Mouse (Mus musculus): ENCODE results near the gene Fpr1. TPM values are rescaled to one million over a fixed set of nuclear protein-coding genes. Genes with fewer than 3 reads are reported as not detected.
"Not testable (repeated sequence)": the region's sequence is repeated elsewhere in the genome, so short reads cannot be mapped to it uniquely, and the experiment has no call there.

Gene Fpr1
- polyA plus RNA-seq, 1 experiment from 2014 or later = 2.3 TPM

- ATAC-seq (ENCODE audit: low read depth) = peak; percentile 81
- Histone ChIP-seq H3K4me1 (replicated peaks) (peaks cover 3% of the 10 kb centered on the region; the same call in 1 of the 2 replicates), H3K27ac (no peak overlapping the region), H3K4me3 (replicated peaks) (no peak overlapping the region), H3K9ac (no peak overlapping the region), H3K9me3 (replicated peaks) (no peaks in the 10 kb centered on the region), H3K4me2 (no peak overlapping the region), H3K27me3 (peaks cover 26% of the 10 kb centered on the region), H3K36me3 (no peaks in the 10 kb centered on the region)
- no peak for DNase-seq
- 21% methylated on average over 2 of the region's 2 CpGs for WGBS (ENCODE audit: insufficient replicate concordance)
These were observed 34.8 kb downstream of the Fpr1 start for GRCm38 (mm10) chr17:17848988-17849387.

- 55% methylated on average over 10 of the region's 10 CpGs for WGBS (ENCODE audit: insufficient replicate concordance)
- no peak for DNase-seq
- ATAC-seq (ENCODE audit: low read depth) = no peak
These were observed 38.3 kb downstream of the Fpr1 start for GRCm38 (mm10) chr17:17845187-17846027.

GRCm38 (mm10) chr17:17844606-17845005, 39.1 kb downstream of the Fpr1 start:
- not testable (repeated sequence) for H3K36me3 ChIP-seq; H3K4me2 ChIP-seq; DNase-seq; H3K9me3 ChIP-seq (replicated peaks); H3K27me3 ChIP-seq; H3K4me1 ChIP-seq (replicated peaks); H3K4me3 ChIP-seq (replicated peaks); H3K27ac ChIP-seq; ATAC-seq (ENCODE audit: low read depth); H3K9ac ChIP-seq
- 42% methylated on average over 3 of the region's 3 CpGs for WGBS (ENCODE audit: insufficient replicate concordance)

More at GRCm38 (mm10) chr17:17845187-17846027, 38.3 kb downstream of the Fpr1 start:
- no peaks in the 10 kb centered on the region for H3K36me3 ChIP-seq
- H3K9ac ChIP-seq = no peak overlapping the region
- peaks cover 14% of the 10 kb centered on the region for H3K27me3 ChIP-seq
- H3K9me3 ChIP-seq (replicated peaks) = no peaks in the 10 kb centered on the region
- H3K4me1 ChIP-seq (replicated peaks) = peaks cover 3% of the 10 kb centered on the region; the same call in 1 of the 2 replicates
- H3K27ac ChIP-seq = no peak overlapping the region
- no peak overlapping the region for H3K4me2 ChIP-seq
- H3K4me3 ChIP-seq (replicated peaks) = no peak overlapping the region

GRCm38 (mm10) chr17:17843534-17844261, 40.0 kb downstream of the Fpr1 start:
- WGBS (ENCODE audit: insufficient replicate concordance) = 58% methylated on average over 27 of the region's 27 CpGs
- DNase-seq (no peak), ATAC-seq (ENCODE audit: low read depth) (0 out of 2 replicates have a peak, but pooled peaks have one; percentile 14)
- Histone ChIP-seq H3K27ac (no peak overlapping the region), H3K9me3 (replicated peaks) (no peaks in the 10 kb centered on the region), H3K9ac (no peak overlapping the region), H3K36me3 (no peaks in the 10 kb centered on the region; the same call in 1 of the 2 replicates), H3K27me3 (no peaks in the 10 kb centered on the region), H3K4me3 (replicated peaks) (no peak overlapping the region), H3K4me2 (no peak overlapping the region), H3K4me1 (replicated peaks) (peaks cover 8% of the 10 kb centered on the region)

GRCm38 (mm10) chr17:17840796-17841195, 42.9 kb downstream of the Fpr1 start:
- 81% methylated on average over 7 of the region's 7 CpGs for WGBS (ENCODE audit: insufficient replicate concordance)
- peaks cover 23% of the 10 kb centered on the region for H3K4me1 ChIP-seq (replicated peaks)
- ATAC-seq (ENCODE audit: low read depth) (no peak), DNase-seq (no peak)
- H3K9me3 ChIP-seq (replicated peaks) = no peaks in the 10 kb centered on the region
- H3K36me3 ChIP-seq = peaks cover 5% of the 10 kb centered on the region; the same call in 1 of the 2 replicates
- H3K27me3 ChIP-seq = no peaks in the 10 kb centered on the region
- H3K9ac ChIP-seq = no peak overlapping the region
- H3K4me3 ChIP-seq (replicated peaks) = no peak overlapping the region
- no peak overlapping the region for H3K4me2 ChIP-seq
- H3K27ac ChIP-seq = no peak overlapping the region

GRCm38 (mm10) chr17:17839276-17839675, 44.5 kb downstream of the Fpr1 start:
- Histone ChIP-seq H3K36me3 (peaks cover 5% of the 10 kb centered on the region; the same call in 1 of the 2 replicates), H3K4me2 (peak overlapping the region; percentile 77), H3K27me3 (no peaks in the 10 kb centered on the region), H3K4me3 (replicated peaks) (peak overlapping the region; percentile 66; the same call in 1 of the 2 replicates), H3K9me3 (replicated peaks) (no peaks in the 10 kb centered on the region), H3K27ac (no peak overlapping the region), H3K9ac (no peak overlapping the region), H3K4me1 (replicated peaks) (peaks cover 23% of the 10 kb centered on the region)
- no peak for ATAC-seq (ENCODE audit: low read depth)
- DNase-seq = no peak
- 91% methylated on average over 2 of the region's 2 CpGs for WGBS (ENCODE audit: insufficient replicate concordance)

- no peaks in the 10 kb centered on the region for H3K27me3 ChIP-seq
- peak overlapping the region; percentile 74 for H3K9ac ChIP-seq
- H3K27ac ChIP-seq = peak overlapping the region; percentile 61
- H3K4me3 ChIP-seq (replicated peaks) = peak overlapping the region; percentile 66
- peak; percentile 86 for DNase-seq
- H3K9me3 ChIP-seq (replicated peaks) = no peaks in the 10 kb centered on the region
- peak; percentile 99 for ATAC-seq (ENCODE audit: low read depth)
- peaks cover 23% of the 10 kb centered on the region for H3K4me1 ChIP-seq (replicated peaks)
- peaks cover 5% of the 10 kb centered on the region; the same call in 1 of the 2 replicates for H3K36me3 ChIP-seq
- under 1% methylated on average over 42 of the region's 43 CpGs for WGBS (ENCODE audit: insufficient replicate concordance)
- peak overlapping the region; percentile 77 for H3K4me2 ChIP-seq
These were observed 45.6 kb downstream of the Fpr1 start for GRCm38 (mm10) chr17:17837919-17838701.

- WGBS (ENCODE audit: insufficient replicate concordance) = 20% methylated on average over 13 of the region's 13 CpGs
- Histone ChIP-seq H3K4me2 (peak overlapping the region; percentile 77), H3K4me1 (replicated peaks) (peaks cover 23% of the 10 kb centered on the region), H3K9ac (peak overlapping the region; percentile 74), H3K9me3 (replicated peaks) (no peaks in the 10 kb centered on the region), H3K4me3 (replicated peaks) (peak overlapping the region; percentile 66), H3K27ac (peak overlapping the region; percentile 56), H3K36me3 (peaks cover 5% of the 10 kb centered on the region; the same call in 1 of the 2 replicates), H3K27me3 (no peaks in the 10 kb centered on the region)
- DNase-seq (no peak), ATAC-seq (ENCODE audit: low read depth) (no peak)
These were observed 46.3 kb downstream of the Fpr1 start for GRCm38 (mm10) chr17:17837426-17837825.

- no peaks in the 10 kb centered on the region for H3K9me3 ChIP-seq (replicated peaks)
- H3K9ac ChIP-seq = no peak overlapping the region
- H3K4me3 ChIP-seq (replicated peaks) = no peak overlapping the region
- H3K27ac ChIP-seq = no peak overlapping the region
- peaks cover 23% of the 10 kb centered on the region for H3K4me1 ChIP-seq (replicated peaks)
- no peak for ATAC-seq (ENCODE audit: low read depth)
- H3K36me3 ChIP-seq = peaks cover 5% of the 10 kb centered on the region; the same call in 1 of the 2 replicates
- WGBS (ENCODE audit: insufficient replicate concordance) = 69% methylated on average over 5 of the region's 5 CpGs
- H3K4me2 ChIP-seq = no peak overlapping the region
- DNase-seq = no peak
- no peaks in the 10 kb centered on the region for H3K27me3 ChIP-seq
These were observed 47.6 kb downstream of the Fpr1 start for GRCm38 (mm10) chr17:17836101-17836500.

- Histone ChIP-seq H3K4me3 (replicated peaks) (no peak overlapping the region), H3K36me3 (peaks cover 5% of the 10 kb centered on the region; the same call in 1 of the 2 replicates), H3K4me1 (replicated peaks) (peaks cover 23% of the 10 kb centered on the region), H3K27me3 (no peaks in the 10 kb centered on the region), H3K27ac (no peak overlapping the region), H3K9me3 (replicated peaks) (no peaks in the 10 kb centered on the region), H3K9ac (no peak overlapping the region), H3K4me2 (no peak overlapping the region)
- 16% methylated on average over 1 of the region's 1 CpGs for WGBS (ENCODE audit: insufficient replicate concordance)
- DNase-seq = no peak
- no peak for ATAC-seq (ENCODE audit: low read depth)
These were observed 48.8 kb downstream of the Fpr1 start for GRCm38 (mm10) chr17:17834896-17835295.
